Mouse (Mus musculus) midbrain, postnatal 0 days (tissue): ENCODE measurements around the gene Pdxdc1. TPM values are rescaled to one million over a fixed set of nuclear protein-coding genes. Genes with fewer than 3 reads are reported as not detected.

ENCODE experiments used
- ATAC-seq: fragments of 200-750 bp; cut with Nextera tagmentation; 2 replicates; pipeline ENCODE4 v1.8.0; 2017; ENCODE audit warnings: moderate number of reproducible peaks, mild to moderate bottlenecking, moderate TSS enrichment, moderate library complexity; ENCODE audit not compliant: low FRiP score
- DNase-seq: peaks from one replicate; pipeline ENCODE4 v3.0.0-alpha.2; 2015; ENCODE audit warnings: low spot score
- H3K27ac ChIP-seq: fragments of 300-500 bp; sonication (generic); 2 replicates; pipeline ENCODE4 v1.5.1; 2014; ENCODE audit warnings: low read depth, mild to moderate bottlenecking, low read length, mixed read lengths
- H3K27me3 ChIP-seq: fragments of 300-500 bp; sonication (generic); 2 replicates; pipeline ENCODE4 v1.6.1; 2014; ENCODE audit warnings: low read length, control low read depth, mixed read lengths; ENCODE audit not compliant: insufficient read depth
- H3K36me3 ChIP-seq: fragments of 300-500 bp; sonication (generic); 2 replicates; pipeline ENCODE4 v1.6.1; 2014; ENCODE audit warnings: low read length, control low read depth, mixed read lengths; ENCODE audit not compliant: insufficient read depth
- H3K4me1 ChIP-seq: fragments of 300-500 bp; sonication (generic); 2 replicates; pipeline ENCODE4 v1.6.1; 2014; ENCODE audit warnings: mild to moderate bottlenecking, control low read depth, antibody characterized with exemption, low read length, mixed read lengths; ENCODE audit not compliant: insufficient read depth
- H3K4me2 ChIP-seq: fragments of 300-500 bp; sonication (generic); 2 replicates; pipeline ENCODE4 v1.6.1; 2014; ENCODE audit warnings: low read depth, mild to moderate bottlenecking, low read length, mixed read lengths; ENCODE audit not compliant: poor library complexity, severe bottlenecking
- H3K4me3 ChIP-seq: fragments of 300-500 bp; sonication (generic); 2 replicates; pipeline ENCODE4 v1.5.1; 2014; ENCODE audit warnings: low read depth, mild to moderate bottlenecking, low read length, moderate library complexity
- H3K9ac ChIP-seq: fragments of 300-500 bp; sonication (generic); replicated peaks from 2 replicates; pipeline ENCODE4 v1.6.1; 2014; ENCODE audit warnings: mild to moderate bottlenecking, low read length, moderate library complexity, mixed read lengths; ENCODE audit not compliant: poor library complexity, severe bottlenecking
- H3K9me3 ChIP-seq: fragments of 300-500 bp; sonication (generic); 2 replicates; pipeline ENCODE4 v1.6.1; 2016; ENCODE audit warnings: low read length, control low read depth
- CTCF ChIP-seq: IDR thresholded peaks from 2 replicates; pipeline ENCODE4 v1.5.1; 2016; ENCODE audit warnings: antibody characterized with exemption, mild to moderate bottlenecking
- WGBS: fragments of 180-500 bp; shearing (Covaris S2); extraction: QIAGEN DNeasy Blood & Tissue Kit; methylation state at CpG from one replicate; pipeline ENCODE4 v1.1.7; 2014; 5-methylcytosine and 5-hydroxymethylcytosine counted together
- polyA plus RNA-seq: library from polyadenylated mRNA; unstranded; fragments of >200 nt; fragmentation: Nextera tagmentation; extraction: Ambion mirVana; gene quantifications from 2 replicates; pipeline ENCODE4 v1.2.1, GENCODE M21; 2015
- total RNA-seq: library from RNA; depleted of rRNA; stranded (reverse); fragments of >200 nt; gene quantifications from 2 replicates; pipeline ENCODE4 v1.2.3, GENCODE M21; 2014; rRNA removed

Gene Pdxdc1
- total RNA-seq (77.1 and 86.5 TPM in 2 replicates), polyA plus RNA-seq (59.6 and 65.8 TPM in 2 replicates)

GRCm38 (mm10) chr16:13902888-13903483, at the start of gene Pdxdc1, which contains the start of gene Mpv17l:
Gene Pdxdc1 (minus strand): TSS chr16:13903131.
Gene Mpv17l (plus strand): TSS chr16:13903161.
- peak; percentile 96 for DNase-seq
- peak; percentile 97 for ATAC-seq
- 1% methylated on average over 51 of the region's 57 CpGs for WGBS

GRCm38 (mm10) chr16:13951245-13951644, 48.3 kb upstream of the Pdxdc1 start:
- no peak overlapping the region for H3K9ac ChIP-seq
- H3K9me3 ChIP-seq = no peaks in the 10 kb centered on the region

More at GRCm38 (mm10) chr16:13902888-13903483, at the start of gene Pdxdc1, which contains the start of gene Mpv17l:
- no peaks in the 10 kb centered on the region for H3K36me3 ChIP-seq
- TF ChIP-seq CTCF = no peak
- H3K27me3 ChIP-seq = no peaks in the 10 kb centered on the region
- H3K27ac ChIP-seq = peak within 1 kb of the TSS; percentile 87
- peak within 1 kb of the TSS; percentile 97 for H3K4me3 ChIP-seq
- peak within 1 kb of the TSS; percentile 74 for H3K4me2 ChIP-seq
- peak within 1 kb of the TSS; percentile 79 for H3K9ac ChIP-seq
- H3K9me3 ChIP-seq = no peaks in the 10 kb centered on the region
- peaks cover 6% of the 10 kb centered on the region; the same call in 1 of the 2 replicates for H3K4me1 ChIP-seq

GRCm38 (mm10) chr16:13946306-13946705, 43.4 kb upstream of the Pdxdc1 start:
- TF ChIP-seq CTCF = no peak
- no peak overlapping the region for H3K27ac ChIP-seq
- WGBS = 83% methylated on average over 1 of the region's 1 CpGs
- H3K36me3 ChIP-seq = peaks cover 6% of the 10 kb centered on the region; the same call in 1 of the 2 replicates
- H3K27me3 ChIP-seq = no peaks in the 10 kb centered on the region
- no peak overlapping the region for H3K4me3 ChIP-seq
- no peak overlapping the region for H3K4me2 ChIP-seq
- H3K9ac ChIP-seq = no peak overlapping the region
- no peak for ATAC-seq
- no peak for DNase-seq
- H3K4me1 ChIP-seq = 0 out of 2 replicates have a peak, but pooled peaks cover 2% of the 10 kb centered on the region
- H3K9me3 ChIP-seq = no peaks in the 10 kb centered on the region

More at GRCm38 (mm10) chr16:13951245-13951644, 48.3 kb upstream of the Pdxdc1 start:
- Histone ChIP-seq H3K27ac (no peak overlapping the region), H3K4me1 (no peaks in the 10 kb centered on the region), H3K4me3 (no peak overlapping the region), H3K4me2 (no peak overlapping the region), H3K36me3 (peaks cover 6% of the 10 kb centered on the region; the same call in 1 of the 2 replicates), H3K27me3 (no peaks in the 10 kb centered on the region)
- no peak for DNase-seq
- no peak for TF ChIP-seq CTCF
- 67% methylated on average over 3 of the region's 3 CpGs for WGBS
- no peak for ATAC-seq

- Histone ChIP-seq H3K27ac (no peak overlapping the region), H3K4me3 (no peak overlapping the region), H3K9ac (no peak overlapping the region), H3K36me3 (peaks cover 6% of the 10 kb centered on the region; the same call in 1 of the 2 replicates), H3K4me1 (0 out of 2 replicates have a peak, but pooled peaks cover 5% of the 10 kb centered on the region), H3K9me3 (no peaks in the 10 kb centered on the region), H3K27me3 (no peaks in the 10 kb centered on the region), H3K4me2 (no peak overlapping the region)
- DNase-seq (no peak), ATAC-seq (no peak)
- no peak for TF ChIP-seq CTCF
- WGBS = 75% methylated on average over 4 of the region's 4 CpGs
Observed at GRCm38 (mm10) chr16:13945153-13945552, 42.2 kb upstream of the Pdxdc1 start.

- 0 out of 2 replicates have a peak, but pooled peaks cover 5% of the 10 kb centered on the region for H3K4me1 ChIP-seq
- TF ChIP-seq CTCF = no peak
- H3K4me2 ChIP-seq = no peak overlapping the region
- ATAC-seq (no peak), DNase-seq (no peak)
- no peak overlapping the region for H3K9ac ChIP-seq
- no peaks in the 10 kb centered on the region for H3K27me3 ChIP-seq
- H3K4me3 ChIP-seq = no peak overlapping the region
- no peak overlapping the region for H3K27ac ChIP-seq
- no peaks in the 10 kb centered on the region for H3K9me3 ChIP-seq
- WGBS = 90% methylated on average over 5 of the region's 5 CpGs
- H3K36me3 ChIP-seq = peaks cover 6% of the 10 kb centered on the region; the same call in 1 of the 2 replicates
Observed at GRCm38 (mm10) chr16:13944752-13945151, 41.8 kb upstream of the Pdxdc1 start.

- Histone ChIP-seq H3K4me3 (no peak overlapping the region), H3K27ac (no peak overlapping the region), H3K9me3 (no peaks in the 10 kb centered on the region), H3K4me2 (no peak overlapping the region), H3K4me1 (0 out of 2 replicates have a peak, but pooled peaks cover 5% of the 10 kb centered on the region), H3K9ac (no peak overlapping the region), H3K27me3 (no peaks in the 10 kb centered on the region), H3K36me3 (peaks cover 6% of the 10 kb centered on the region; the same call in 1 of the 2 replicates)
- ATAC-seq (no peak), DNase-seq (no peak)
- 77% methylated on average over 4 of the region's 4 CpGs for WGBS
- no peak for TF ChIP-seq CTCF
Observed at GRCm38 (mm10) chr16:13944178-13944577, 41.2 kb upstream of the Pdxdc1 start.
